Mouse (Mus musculus): Measurements from ENCODE around the gene Zc3hav1. TPM values are rescaled to one million over a fixed set of nuclear protein-coding genes. Genes with fewer than 3 reads are reported as not detected.

The Zc3hav1 gene
- polyA plus RNA-seq, 1 experiment from 2014 or later: 0.61 TPM

- Histone ChIP-seq H3K9ac (replicated peaks) (no peak overlapping the region), H3K4me2 (replicated peaks) (no peak overlapping the region), H3K9me3 (no peaks in the 10 kb centered on the region), H3K36me3 (no peaks in the 10 kb centered on the region), H3K27ac (replicated peaks) (no peak overlapping the region), H3K4me3 (no peak overlapping the region), H3K4me1 (no peaks in the 10 kb centered on the region), H3K27me3 (no peaks in the 10 kb centered on the region)
- no peak for ATAC-seq (replicated peaks)
- 92% methylated on average over 9 of the region's 9 CpGs for WGBS
Measured at GRCm38 (mm10) chr6:38320621-38321020, 33.8 kb downstream of the Zc3hav1 start.

DNA sequence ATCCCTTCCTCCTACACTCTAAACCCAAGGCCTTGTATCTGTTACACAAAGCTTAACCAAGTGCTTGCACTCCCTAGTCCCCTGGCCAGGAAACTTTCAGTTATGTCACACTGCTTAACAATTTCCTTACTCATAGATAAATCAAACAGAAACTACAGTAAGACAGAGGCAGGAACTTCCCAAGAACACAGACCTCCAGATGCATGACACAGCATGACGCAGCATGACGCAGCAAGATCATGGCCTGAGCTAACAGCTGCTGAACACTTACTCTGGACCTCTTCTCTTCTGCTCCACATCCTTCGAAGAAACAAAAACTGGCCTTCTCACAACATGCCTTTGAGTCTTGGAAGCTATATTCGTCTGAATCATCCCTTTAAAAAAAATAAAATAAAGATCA, 38.4 kb downstream of the Zc3hav1 start:
- ATAC-seq (replicated peaks): no peak
- no peaks in the 10 kb centered on the region for H3K27me3 ChIP-seq
- H3K4me3 ChIP-seq: no peak overlapping the region
- no peaks in the 10 kb centered on the region for H3K36me3 ChIP-seq
- no peak overlapping the region for H3K4me2 ChIP-seq (replicated peaks)
- 92% methylated on average over 4 of the region's 4 CpGs for WGBS
- no peaks in the 10 kb centered on the region for H3K9me3 ChIP-seq
- H3K9ac ChIP-seq (replicated peaks): no peak overlapping the region
- no peak overlapping the region for H3K27ac ChIP-seq (replicated peaks)
- no peaks in the 10 kb centered on the region for H3K4me1 ChIP-seq

DNA sequence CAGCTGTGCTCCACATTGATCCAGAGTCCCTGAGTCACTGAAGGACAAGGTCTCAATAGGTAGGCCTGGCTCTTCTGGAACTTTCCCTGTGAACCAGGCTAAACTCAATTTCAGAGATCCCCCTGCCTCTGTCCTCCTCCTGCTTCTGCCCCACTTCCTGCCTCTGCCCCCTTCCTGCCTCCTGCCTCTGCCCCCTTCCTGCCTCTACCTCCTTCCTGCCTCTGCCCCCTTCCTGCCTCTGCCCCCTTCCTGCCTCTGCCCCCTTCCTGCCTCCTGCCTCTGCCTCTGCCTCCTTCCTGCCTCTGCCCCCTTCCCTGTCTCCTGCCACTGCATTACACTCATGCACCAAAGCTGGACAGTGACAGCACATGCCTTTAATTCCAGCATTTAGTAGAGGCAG, 44.7 kb downstream of the Zc3hav1 start:
- ATAC-seq (replicated peaks): no peak
- Histone ChIP-seq H3K27me3 (no peaks in the 10 kb centered on the region), H3K4me1 (no peaks in the 10 kb centered on the region), H3K4me3 (no peak overlapping the region), H3K9ac (replicated peaks) (no peak overlapping the region), H3K36me3 (no peaks in the 10 kb centered on the region), H3K4me2 (replicated peaks) (no peak overlapping the region), H3K9me3 (no peaks in the 10 kb centered on the region), H3K27ac (replicated peaks) (no peak overlapping the region)

- WGBS: 78% methylated on average over 3 of the region's 3 CpGs
- no peaks in the 10 kb centered on the region for H3K4me1 ChIP-seq
- H3K9me3 ChIP-seq: no peaks in the 10 kb centered on the region
- no peak overlapping the region for H3K27ac ChIP-seq (replicated peaks)
- ATAC-seq (replicated peaks): no peak
- no peak overlapping the region for H3K4me2 ChIP-seq (replicated peaks)
- no peaks in the 10 kb centered on the region for H3K36me3 ChIP-seq
- no peaks in the 10 kb centered on the region for H3K27me3 ChIP-seq
- H3K4me3 ChIP-seq: no peak overlapping the region
- H3K9ac ChIP-seq (replicated peaks): no peak overlapping the region
Measured at GRCm38 (mm10) chr6:38304981-38305380, 49.4 kb downstream of the Zc3hav1 start.

DNA sequence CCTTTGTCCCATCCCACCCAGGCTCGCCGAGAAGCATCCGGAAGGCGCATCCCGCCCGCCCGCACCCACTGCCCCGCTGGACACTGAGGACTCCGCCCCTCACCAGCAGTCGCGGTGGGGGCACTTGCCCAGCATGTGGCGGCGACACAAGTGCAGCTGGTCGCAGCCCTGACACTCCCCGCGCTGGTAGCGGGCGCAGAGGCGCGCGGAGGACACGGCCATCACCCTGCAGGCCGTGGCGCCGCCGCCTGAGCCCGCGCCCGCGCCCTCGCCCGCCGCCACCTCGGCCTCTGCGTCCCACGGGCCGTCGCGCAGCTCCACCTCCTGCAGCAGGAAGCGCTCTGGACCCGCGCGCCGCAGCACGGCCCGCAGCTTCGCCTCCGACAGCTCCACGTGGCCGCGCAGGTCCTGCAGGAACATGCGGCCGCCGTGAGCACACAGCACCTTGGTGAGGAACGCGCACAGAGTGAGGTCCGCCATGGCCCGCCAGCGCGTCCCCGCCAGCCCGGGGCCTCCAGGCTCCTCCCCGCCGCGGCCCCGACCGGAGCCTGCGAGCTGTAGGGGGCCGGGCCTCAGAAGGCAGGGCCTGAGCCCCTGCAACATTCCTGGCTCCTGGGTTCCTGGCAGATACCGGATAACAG, 55.5 kb downstream of the Zc3hav1 start, which contains the start of gene Zc3hav1l:
Gene Zc3hav1l, minus strand, starts transcription at position 499 of the 641 bp plus-strand sequence.
- peak; percentile 97 for ATAC-seq (replicated peaks)
- H3K27me3 ChIP-seq: no peaks in the 10 kb centered on the region
- WGBS: under 1% methylated on average over 50 of the region's 70 CpGs
- peaks cover 24% of the 10 kb centered on the region for H3K36me3 ChIP-seq
- peak within 1 kb of the TSS; percentile 77 for H3K4me2 ChIP-seq (replicated peaks)
- peak within 1 kb of the TSS; percentile 96 for H3K4me3 ChIP-seq
- H3K9ac ChIP-seq (replicated peaks): peak within 1 kb of the TSS; percentile 97
- peaks cover 17% of the 10 kb centered on the region for H3K4me1 ChIP-seq
- no peaks in the 10 kb centered on the region for H3K9me3 ChIP-seq
- H3K27ac ChIP-seq (replicated peaks): peak within 1 kb of the TSS; percentile 93

DNA sequence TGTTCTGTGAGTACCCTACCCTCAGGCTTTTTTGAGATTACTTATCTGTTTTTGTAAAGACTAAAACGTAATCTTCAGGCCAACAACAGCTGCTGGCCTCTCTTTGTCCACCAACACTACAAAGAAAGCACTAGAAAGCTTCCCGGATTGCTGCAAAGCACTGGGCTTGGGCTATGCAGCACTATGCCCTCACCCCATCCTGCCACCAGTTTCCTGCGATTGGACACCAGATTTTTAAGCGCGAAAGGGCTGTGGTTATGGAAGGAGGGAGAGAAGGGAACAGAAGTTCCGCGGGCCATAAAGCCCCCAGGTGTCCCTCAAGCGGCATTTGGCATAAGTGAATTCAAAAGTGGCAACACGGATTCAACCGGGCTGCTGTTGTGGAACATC, 56.2 kb downstream of the Zc3hav1 start:
- peak overlapping the region; percentile 97 for H3K9ac ChIP-seq (replicated peaks)
- peak overlapping the region; percentile 77 for H3K4me2 ChIP-seq (replicated peaks)
- peaks cover 26% of the 10 kb centered on the region for H3K36me3 ChIP-seq
- peak overlapping the region; percentile 93 for H3K27ac ChIP-seq (replicated peaks)
- ATAC-seq (replicated peaks): peak; percentile 30
- WGBS: under 1% methylated on average over 10 of the region's 10 CpGs
- peaks cover 17% of the 10 kb centered on the region for H3K4me1 ChIP-seq
- H3K4me3 ChIP-seq: peak overlapping the region; percentile 96
- no peaks in the 10 kb centered on the region for H3K9me3 ChIP-seq
- H3K27me3 ChIP-seq: no peaks in the 10 kb centered on the region

DNA sequence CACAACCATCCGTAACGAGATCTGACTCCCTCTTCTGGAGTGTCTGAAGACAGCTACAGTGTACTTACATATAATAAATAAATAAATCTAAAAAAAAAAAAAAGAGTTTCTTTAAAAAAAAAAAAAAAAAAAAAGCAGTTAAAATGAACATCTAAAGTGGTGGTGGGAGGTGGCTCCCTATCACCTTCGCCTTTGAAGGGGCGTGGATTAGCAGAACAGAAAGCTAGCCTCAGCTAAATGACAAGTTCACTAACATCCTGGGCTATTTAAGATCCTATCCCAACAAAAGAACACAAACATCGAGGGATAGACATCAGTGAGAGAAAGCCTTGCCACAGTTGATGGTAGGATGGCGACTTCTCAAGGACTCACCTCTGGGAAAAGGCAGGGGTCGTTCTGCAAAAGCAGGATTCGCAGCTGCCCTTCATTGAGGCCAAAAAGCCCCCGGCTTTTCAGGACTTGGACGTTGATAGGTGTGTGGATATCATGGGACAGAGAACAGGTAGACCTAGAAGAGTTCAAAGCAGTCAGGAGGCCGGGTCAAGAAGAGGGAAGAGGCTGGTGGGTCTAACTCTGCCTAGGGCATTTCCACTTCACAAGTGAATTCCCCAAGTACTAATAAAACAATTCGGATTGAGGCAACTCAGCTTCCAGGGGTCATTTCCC, 56.7 kb downstream of the Zc3hav1 start:
- no peaks in the 10 kb centered on the region for H3K9me3 ChIP-seq
- 36% methylated on average over 12 of the region's 12 CpGs for WGBS
- H3K36me3 ChIP-seq: peaks cover 28% of the 10 kb centered on the region
- peaks cover 17% of the 10 kb centered on the region for H3K4me1 ChIP-seq
- peak overlapping the region; percentile 77 for H3K4me2 ChIP-seq (replicated peaks)
- no peaks in the 10 kb centered on the region for H3K27me3 ChIP-seq
- peak overlapping the region; percentile 93 for H3K27ac ChIP-seq (replicated peaks)
- H3K4me3 ChIP-seq: peak overlapping the region; percentile 96
- H3K9ac ChIP-seq (replicated peaks): peak overlapping the region; percentile 97
- ATAC-seq (replicated peaks): no peak

- 44% methylated on average over 3 of the region's 3 CpGs for WGBS
- no peak overlapping the region for H3K4me3 ChIP-seq
- no peaks in the 10 kb centered on the region for H3K9me3 ChIP-seq
- no peak overlapping the region for H3K9ac ChIP-seq (replicated peaks)
- ATAC-seq (replicated peaks): no peak
- H3K27ac ChIP-seq (replicated peaks): no peak overlapping the region
- no peaks in the 10 kb centered on the region for H3K27me3 ChIP-seq
- no peak overlapping the region for H3K4me2 ChIP-seq (replicated peaks)
- H3K36me3 ChIP-seq: peaks cover 52% of the 10 kb centered on the region
- peaks cover 13% of the 10 kb centered on the region for H3K4me1 ChIP-seq
Measured at GRCm38 (mm10) chr6:38293708-38294107, 60.7 kb downstream of the Zc3hav1 start.

- no peak for ATAC-seq (replicated peaks)
- 12% methylated on average over 11 of the region's 11 CpGs for WGBS
- H3K9ac ChIP-seq (replicated peaks): no peak overlapping the region
Measured at GRCm38 (mm10) chr6:38292871-38293646, 61.3 kb downstream of the Zc3hav1 start.

DNA sequence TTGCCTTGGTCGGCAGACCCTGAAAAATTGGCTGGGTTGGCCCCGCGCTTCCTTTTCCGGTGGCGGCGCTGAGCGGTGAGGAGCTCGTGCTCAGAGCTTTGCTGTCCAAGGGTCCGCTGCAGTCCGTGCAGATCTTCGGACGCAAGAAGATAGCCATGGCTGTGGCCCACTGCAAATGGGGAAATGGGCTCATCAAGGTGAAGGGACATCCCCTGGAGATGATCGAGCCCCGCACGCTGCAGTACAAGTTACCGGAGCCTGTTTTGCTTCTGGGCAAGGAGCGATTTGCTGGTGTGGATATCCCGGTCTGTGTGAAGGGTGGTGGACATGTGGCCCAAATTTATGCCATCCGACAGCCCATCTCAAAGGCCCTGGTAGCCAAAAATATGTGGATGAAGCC, 70.0 kb downstream of the Zc3hav1 start:
- ATAC-seq (replicated peaks): no peak
- H3K27me3 ChIP-seq: no peaks in the 10 kb centered on the region

More at GRCm38 (mm10) chr6:38292871-38293646, 61.3 kb downstream of the Zc3hav1 start:
- Histone ChIP-seq H3K27ac (replicated peaks) (no peak overlapping the region), H3K36me3 (peaks cover 57% of the 10 kb centered on the region), H3K4me2 (replicated peaks) (no peak overlapping the region), H3K9me3 (no peaks in the 10 kb centered on the region), H3K27me3 (no peaks in the 10 kb centered on the region), H3K4me1 (peaks cover 10% of the 10 kb centered on the region), H3K4me3 (no peak overlapping the region)

GRCm38 (mm10) chr6:38264466-38264865, 89.9 kb downstream of the Zc3hav1 start:
- H3K9me3 ChIP-seq: no peaks in the 10 kb centered on the region
- no peak overlapping the region for H3K4me3 ChIP-seq
- 66% methylated on average over 7 of the region's 7 CpGs for WGBS
- ATAC-seq (replicated peaks): no peak
- no peaks in the 10 kb centered on the region for H3K36me3 ChIP-seq
- no peak overlapping the region for H3K9ac ChIP-seq (replicated peaks)
- H3K4me2 ChIP-seq (replicated peaks): no peak overlapping the region
- no peak overlapping the region for H3K27ac ChIP-seq (replicated peaks)
- no peaks in the 10 kb centered on the region for H3K4me1 ChIP-seq
- no peaks in the 10 kb centered on the region for H3K27me3 ChIP-seq

More for the DNA sequence above, 70.0 kb downstream of the Zc3hav1 start:
- Histone ChIP-seq H3K4me2 (replicated peaks) (no peak overlapping the region), H3K36me3 (peaks cover 37% of the 10 kb centered on the region), H3K9me3 (no peaks in the 10 kb centered on the region), H3K27ac (replicated peaks) (no peak overlapping the region), H3K9ac (replicated peaks) (no peak overlapping the region), H3K4me3 (no peak overlapping the region), H3K4me1 (no peaks in the 10 kb centered on the region)
- 98% methylated on average over 19 of the region's 19 CpGs for WGBS
